Mouse (Mus musculus): ENCODE results near the gene Ebna1bp2.

- no peak for TF ChIP-seq GATA1 (IDR thresholded peaks at IDR 0.05; ENCODE audit: borderline replicate concordance, low read length)
- TF ChIP-seq FLI1 (IDR thresholded peaks at IDR 0.05; ENCODE audit: low read length), result no peak
These were observed 30.9 kb upstream of the Ebna1bp2 start for GRCm38 (mm10) chr4:118589733-118590130.
